Mouse (Mus musculus): Measurements from ENCODE around the gene Arhgdig. TPM values are rescaled to one million over a fixed set of nuclear protein-coding genes. Genes with fewer than 3 reads are reported as not detected.

The Arhgdig gene
- total and polyA plus RNA-seq, 3 experiments, result 76.3 to 97.0 TPM; not detected in 1

DNA sequence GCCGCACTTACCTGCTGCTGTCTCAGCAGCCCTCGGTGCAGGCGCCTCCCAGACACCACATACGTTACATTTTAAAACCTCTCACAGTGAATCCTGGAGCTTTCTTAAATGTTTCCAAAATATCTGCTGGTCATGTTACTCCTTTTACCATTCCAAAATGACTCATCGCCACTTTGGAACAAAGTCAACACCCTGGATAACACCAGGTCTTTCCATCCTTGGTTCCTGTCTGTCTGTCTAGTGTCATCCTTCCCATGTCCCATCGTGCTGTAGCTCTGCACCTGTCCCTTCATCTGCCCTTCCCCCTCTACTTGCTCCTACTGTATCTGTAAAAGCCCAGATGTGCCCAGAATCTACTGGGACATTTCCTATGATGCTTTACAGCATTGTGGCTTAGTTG lies 33.4 kb upstream of the Arhgdig start:
- peak; percentile 36 for DNase-seq (ENCODE audit: low read depth, low spot score)
- H3K4me3 ChIP-seq (ENCODE audit: control insufficient read depth in 1 of 2, insufficient read depth in 1 of 2, low read depth in 2 of 2, low read length in 2 of 2), result peak overlapping the region; percentile 23 to 33
- peak overlapping the region; percentile 32 for H3K9ac ChIP-seq (ENCODE audit: control insufficient read depth, low read depth, low read length, poor library complexity, severe bottlenecking)
- peaks cover 0 to 30% of the 10 kb centered on the region in 2 experiments; a peak in 2 of 4 replicates for H3K36me3 ChIP-seq (ENCODE audit: control insufficient read depth in 1 of 2, insufficient read depth in 2 of 2, low read length in 2 of 2)
- H3K9me3 ChIP-seq (replicated peaks; ENCODE audit: insufficient read depth, low read length), result no peaks in the 10 kb centered on the region
- H3K27me3 ChIP-seq (ENCODE audit: control insufficient read depth in 1 of 2, insufficient read depth in 2 of 2, low read length in 2 of 2), result no peaks in the 10 kb centered on the region
- H3K79me2 ChIP-seq (ENCODE audit: control insufficient read depth, insufficient read depth, low read length, poor library complexity), result no peaks in the 10 kb centered on the region
- H3K27ac ChIP-seq (ENCODE audit: control insufficient read depth, low read depth, low read length), result peak overlapping the region; percentile 93
- TF ChIP-seq TCF12 (IDR thresholded peaks at IDR 0.05; ENCODE audit: low read depth, low read length) (no peak), ELF1 (IDR thresholded peaks at IDR 0.05; ENCODE audit: low read depth, low read length) (no peak), RAD21 (IDR thresholded peaks at IDR 0.05; ENCODE audit: low read depth, low read length) (no peak), RCOR1 (IDR thresholded peaks at IDR 0.05; ENCODE audit: low read depth, low read length) (no peak), ETS1 (IDR thresholded peaks at IDR 0.05; ENCODE audit: low read depth, low read length) (no peak), MEF2A (IDR thresholded peaks at IDR 0.05; ENCODE audit: extremely low read depth, insufficient replicate concordance, low read depth, low read length, poor library complexity, severe bottlenecking) (no peak), BHLHE40 (IDR thresholded peaks at IDR 0.05; ENCODE audit: borderline replicate concordance, low read depth, low read length) (no peak), MAZ (IDR thresholded peaks at IDR 0.05; ENCODE audit: low read depth, low read length) (no peak), TBP (IDR thresholded peaks at IDR 0.05; ENCODE audit: low read depth, low read length) (no peak), JUND (IDR thresholded peaks at IDR 0.05; ENCODE audit: low read depth, low read length) (no peak), TAL1 (IDR thresholded peaks at IDR 0.05; ENCODE audit: low read length) (no peak)
- peaks cover 11 to 33% of the 10 kb centered on the region in 2 experiments for H3K4me1 ChIP-seq (ENCODE audit: control insufficient read depth in 1 of 2, insufficient read depth in 2 of 2, low read length in 2 of 2)

DNA sequence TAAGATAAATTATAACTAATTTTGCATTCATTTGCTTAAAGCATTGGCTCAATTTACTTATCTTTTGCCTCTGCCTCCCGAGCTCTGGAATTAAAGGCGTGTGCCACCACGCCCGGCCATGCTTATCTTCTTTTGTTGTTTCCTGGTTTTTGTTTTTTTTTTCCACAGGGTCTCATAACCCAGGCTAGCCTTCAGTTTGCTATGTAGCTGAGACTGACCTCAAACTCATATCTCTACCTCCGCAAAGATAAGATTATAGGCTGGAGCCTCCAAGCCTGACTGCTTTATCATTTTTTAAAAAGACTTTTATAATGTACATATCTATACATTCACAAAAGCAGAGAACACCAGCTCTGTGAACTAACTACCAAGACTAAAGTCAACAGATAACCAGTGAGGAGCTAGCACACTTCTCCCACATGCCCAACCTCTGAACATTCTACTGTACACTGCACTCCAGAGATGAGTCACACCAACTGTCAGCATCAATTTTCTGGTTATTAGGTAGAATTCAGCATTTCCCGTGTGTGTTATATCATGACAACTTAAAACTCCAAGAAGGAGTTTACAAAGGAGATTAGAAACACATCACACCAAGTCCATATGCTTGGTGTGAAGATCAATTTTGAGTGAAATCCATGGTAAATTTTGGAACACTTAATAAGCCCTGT lies 32.7 kb upstream of the Arhgdig start:
- Histone ChIP-seq H3K27me3 (ENCODE audit: control insufficient read depth in 1 of 2, insufficient read depth in 2 of 2, low read length in 2 of 2) (no peaks in the 10 kb centered on the region), H3K9me3 (replicated peaks; ENCODE audit: insufficient read depth, low read length) (no peaks in the 10 kb centered on the region), H3K9ac (ENCODE audit: control insufficient read depth, low read depth, low read length, poor library complexity, severe bottlenecking) (peak overlapping the region; percentile 32), H3K4me1 (ENCODE audit: control insufficient read depth in 1 of 2, insufficient read depth in 2 of 2, low read length in 2 of 2) (peaks cover 14 to 38% of the 10 kb centered on the region in 2 experiments), H3K27ac (ENCODE audit: control insufficient read depth, low read depth, low read length) (peak overlapping the region; percentile 93), H3K4me3 (ENCODE audit: control insufficient read depth in 1 of 2, insufficient read depth in 1 of 2, low read depth in 2 of 2, low read length in 2 of 2) (peak overlapping the region in 1 of 2 experiments; percentile 34; a peak in 3 of 4 replicates), H3K36me3 (ENCODE audit: control insufficient read depth in 1 of 2, insufficient read depth in 2 of 2, low read length in 2 of 2) (peaks cover 0 to 34% of the 10 kb centered on the region in 2 experiments; a peak in 2 of 4 replicates), H3K79me2 (ENCODE audit: control insufficient read depth, insufficient read depth, low read length, poor library complexity) (no peaks in the 10 kb centered on the region)
- peak; percentile 84 for DNase-seq (ENCODE audit: low read depth, low spot score)
- TF ChIP-seq ELF1 (IDR thresholded peaks at IDR 0.05; ENCODE audit: low read depth, low read length) (0 out of 2 replicates have a peak, but pooled peaks have one; percentile 30), RCOR1 (IDR thresholded peaks at IDR 0.05; ENCODE audit: low read depth, low read length) (0 out of 2 replicates have a peak, but pooled peaks have one; percentile 67), ZKSCAN1 (IDR thresholded peaks at IDR 0.05; ENCODE audit: low read depth, low read length) (no peak; the same call in 1 of the 2 replicates), MYC (IDR thresholded peaks at IDR 0.05; ENCODE audit: low read depth, low read length) (peak; percentile 86), EP300 (IDR thresholded peaks at IDR 0.05; ENCODE audit: low read depth in 1 of 2, low read length in 2 of 2) (peak; percentile 71), ETS1 (IDR thresholded peaks at IDR 0.05; ENCODE audit: low read depth, low read length) (peak; percentile 76), ZNF384 (IDR thresholded peaks at IDR 0.05; ENCODE audit: low read depth, low read length) (peak; percentile 93), TCF12 (IDR thresholded peaks at IDR 0.05; ENCODE audit: low read depth, low read length) (peak; percentile 53), ZMIZ1 (IDR thresholded peaks at IDR 0.05; ENCODE audit: low read depth, low read length) (0 out of 2 replicates have a peak, but pooled peaks have one; percentile 18), MAX (IDR thresholded peaks at IDR 0.05; ENCODE audit: low read length) (0 out of 2 replicates have a peak, but pooled peaks have one; percentile 16), GATA1 (IDR thresholded peaks at IDR 0.05; ENCODE audit: low read depth, low read length) (peak; percentile 95), MEF2A (IDR thresholded peaks at IDR 0.05; ENCODE audit: extremely low read depth, insufficient replicate concordance, low read depth, low read length, poor library complexity, severe bottlenecking) (no peak), KAT2A (conservative IDR thresholded peaks at IDR 0.05; ENCODE audit: low read depth, low read length) (no peak), MXI1 (IDR thresholded peaks at IDR 0.05; ENCODE audit: low read depth, low read length) (peak; percentile 29), MYB (IDR thresholded peaks at IDR 0.05; ENCODE audit: low read depth, low read length) (peak; percentile 15; the same call in 1 of the 2 replicates), USF1 (IDR thresholded peaks at IDR 0.05; ENCODE audit: low read depth, low read length) (no peak), BHLHE40 (IDR thresholded peaks at IDR 0.05; ENCODE audit: borderline replicate concordance, low read depth, low read length) (peak; percentile 52; the same call in 1 of the 2 replicates), GABPA (IDR thresholded peaks at IDR 0.05; ENCODE audit: low read depth, low read length) (no peak)
